Comparison of ENCODE assay signal across 11 mouse cellular contexts in the genomic region with DNA sequence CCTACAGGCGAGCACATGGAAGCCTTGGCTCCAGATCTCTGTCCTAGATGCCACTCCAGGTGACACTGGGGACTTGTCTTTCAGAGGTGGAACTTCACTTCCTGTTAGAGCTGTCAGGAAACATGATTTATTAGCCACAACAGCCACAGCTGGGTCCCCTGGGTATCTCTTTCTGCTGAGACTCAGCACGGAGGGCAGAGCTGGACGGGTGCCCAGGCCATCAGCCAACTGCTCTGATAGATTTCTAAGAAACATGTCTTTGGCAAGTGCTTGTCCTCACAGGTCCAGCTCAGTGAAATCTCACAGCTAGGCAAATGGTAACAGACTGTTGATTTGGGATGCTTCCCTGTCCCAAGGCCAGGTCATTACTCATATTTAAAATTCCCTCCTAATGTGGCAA. TPM values are rescaled to one million over a fixed set of nuclear protein-coding genes. Genes with fewer than 3 reads are reported as not detected.
DNase-seq lines count a peak whose midpoint lies in the region; ATAC-seq lines count a peak whose summit lies in the region.
"Had no signal": no experiment of that assay in that cellular context is flagged by ENCODE, and none has a peak within 500 bp of the region (broad histone marks: within the 10 kb centered on the region; RNA-seq: fewer than 3 reads in every experiment).

No protein-coding gene starts in this region.

- no peak overlapping the region for H3K4me2 ChIP-seq in embryonic facial prominence, embryonic 14.5 days (ENCODE audit: low read depth, low read length)
- H3K4me2 ChIP-seq: limb, embryonic 15.5 days had no signal

- H3K4me3 ChIP-seq in embryonic facial prominence, embryonic 14.5 days (ENCODE audit: low read depth, low read length): no peak overlapping the region
- H3K4me3 ChIP-seq in embryonic facial prominence, embryonic 10.5 days: no peak overlapping the region
- H3K4me3 ChIP-seq: limb, embryonic 15.5 days had no signal

- 0 out of 2 replicates have a peak, but pooled peaks cover 3% of the 10 kb centered on the region for H3K9me3 ChIP-seq in embryonic facial prominence, embryonic 14.5 days (ENCODE audit: control insufficient read depth, low read length)
- peaks cover 4% of the 10 kb centered on the region; the same call in 1 of the 2 replicates for H3K9me3 ChIP-seq in embryonic facial prominence, embryonic 10.5 days
- H3K9me3 ChIP-seq: limb, embryonic 15.5 days had no signal

- no peak overlapping the region for H3K9ac ChIP-seq in embryonic facial prominence, embryonic 14.5 days (ENCODE audit: low read depth, low read length)
- H3K9ac ChIP-seq: limb, embryonic 15.5 days had no signal

- ATAC-seq in embryonic facial prominence, embryonic 14.5 days (ENCODE audit: low read depth): no peak
- peak; percentile 71 for ATAC-seq in megakaryocyte-erythroid progenitor cell, adult 5-6 weeks (replicated peaks; ENCODE audit: low FRiP score, low TSS enrichment, poor library complexity, severe bottlenecking)

- 58% methylated on average over 3 of the region's 3 CpGs for WGBS in embryonic facial prominence, embryonic 14.5 days
- 93% methylated on average over 3 of the region's 3 CpGs for WGBS in embryonic facial prominence, embryonic 10.5 days

- H3K36me3 ChIP-seq in embryonic facial prominence, embryonic 14.5 days (ENCODE audit: control insufficient read depth, insufficient read depth, low read length): no peaks in the 10 kb centered on the region
- no peaks in the 10 kb centered on the region for H3K36me3 ChIP-seq in embryonic facial prominence, embryonic 10.5 days (replicated peaks)
- H3K36me3 ChIP-seq: limb, embryonic 15.5 days had no signal

- no peaks in the 10 kb centered on the region for H3K27me3 ChIP-seq in embryonic facial prominence, embryonic 14.5 days (replicated peaks; ENCODE audit: control insufficient read depth, insufficient read depth, low read length)
- peaks cover 4% of the 10 kb centered on the region; the same call in 1 of the 2 replicates for H3K27me3 ChIP-seq in embryonic facial prominence, embryonic 10.5 days (replicated peaks; ENCODE audit: low read depth, poor library complexity, severe bottlenecking)
- H3K27me3 ChIP-seq: limb, embryonic 15.5 days had no signal

- DNase-seq in embryonic facial prominence, embryonic 14.5 days (ENCODE audit: low spot score): peak; percentile 73
- DNase-seq in embryonic facial prominence, embryonic 10.5 days (ENCODE audit: low spot score): no peak
- DNase-seq in ovary, adult 18-20 months (ENCODE audit: low spot score): peak; percentile 76
- DNase-seq in ovary, postnatal 10 days (ENCODE audit: low spot score): no peak
- DNase-seq in gastrocnemius, postnatal 4 days (ENCODE audit: low spot score in 2 of 2): peak; percentile 30 to 72
- no peak for DNase-seq in left cerebral cortex, adult 9 months (ENCODE audit: low spot score in 2 of 2)
- DNase-seq in frontal cortex, postnatal 10 days (ENCODE audit: low spot score in 2 of 2): no peak

- H3K4me1 ChIP-seq in embryonic facial prominence, embryonic 14.5 days (ENCODE audit: control insufficient read depth, insufficient read depth, low read length): no peaks in the 10 kb centered on the region
- H3K4me1 ChIP-seq in embryonic facial prominence, embryonic 10.5 days: 0 out of 2 replicates have a peak, but pooled peaks cover 3% of the 10 kb centered on the region

- H3K27ac ChIP-seq in embryonic facial prominence, embryonic 14.5 days (replicated peaks; ENCODE audit: low read depth, low read length): no peak overlapping the region
- no peak overlapping the region for H3K27ac ChIP-seq in embryonic facial prominence, embryonic 10.5 days (replicated peaks)
- H3K27ac ChIP-seq: limb, embryonic 15.5 days had no signal

RNA-seq across cellular contexts. Expression of gene Arhgap35, which starts 24.2 kb away (rescaled TPM):
- 22.0 and 23.0 TPM in 2 replicates for polyA plus RNA-seq in embryonic facial prominence, embryonic 14.5 days (2014; fragmentation: Nextera tagmentation; extraction: Ambion mirVana)
- 32.4 and 32.6 TPM in 2 replicates for polyA plus RNA-seq in embryonic facial prominence, embryonic 10.5 days (2016; fragmentation: Nextera tagmentation; extraction: Ambion mirVana)
- total RNA-seq in gastrocnemius, postnatal 4 days (2021): 10 to 100 TPM; 50.1 to 54.6 TPM
- 11.1 and 14.3 TPM in 2 replicates for total RNA-seq in megakaryocyte-erythroid progenitor cell, adult 5-6 weeks (2014; fragmentation: Nextera tagmentation)
- 8.0 and 8.6 TPM in 2 replicates for total RNA-seq in megakaryocyte-erythroid progenitor cell, adult 5-6 weeks (2017)

RNA-seq across cellular contexts. Expression of gene Ceacam15, which starts 36.5 kb away (rescaled TPM):
- not detected in 2 replicates for polyA plus RNA-seq in embryonic facial prominence, embryonic 14.5 days (2014; fragmentation: Nextera tagmentation; extraction: Ambion mirVana)
- not detected in 2 replicates for polyA plus RNA-seq in embryonic facial prominence, embryonic 10.5 days (2016; fragmentation: Nextera tagmentation; extraction: Ambion mirVana)
- not detected for total RNA-seq in gastrocnemius, postnatal 4 days (2021)
- not detected in 2 replicates for total RNA-seq in megakaryocyte-erythroid progenitor cell, adult 5-6 weeks (2014; fragmentation: Nextera tagmentation)
- not detected in 2 replicates for total RNA-seq in megakaryocyte-erythroid progenitor cell, adult 5-6 weeks (2017)
- polyA plus RNA-seq: embryonic facial prominence, embryonic 11.5 days; limb, embryonic 15.5 days; spleen, adult 2 months had no signal

Comparison
In these comparisons a context has a peak if more than half of its experiments do, and no peak if none do; other contexts are left out.
1. DNase-seq: peak in embryonic facial prominence, embryonic 14.5 days (single experiment), ovary, adult 18-20 months (single experiment) and gastrocnemius, postnatal 4 days (2 of 2); none in embryonic facial prominence, embryonic 10.5 days (single experiment), ovary, postnatal 10 days (single experiment), left cerebral cortex, adult 9 months (0 of 2) and frontal cortex, postnatal 10 days (0 of 2).